Mouse (Mus musculus) MEL (cell line): Measurements from ENCODE around the gene Magi2. TPM values are rescaled to one million over a fixed set of nuclear protein-coding genes. Genes with fewer than 3 reads are reported as not detected.

Experiments
- DNase-seq: peaks from one replicate; pipeline ENCODE4 v3.0.0; 2011; ENCODE audit warnings: low read depth, low spot score
- H3K27ac ChIP-seq: 2 replicates; pipeline ENCODE4 v1.5.1; 2012; ENCODE audit warnings: low read depth, mild to moderate bottlenecking, control low read depth, low read length, moderate library complexity; ENCODE audit not compliant: control insufficient read depth
- H3K27me3 ChIP-seq, 2 experiments: fragments of 150-350 bp in 1 of 2; sonication (generic) in 1 of 2; 2 replicates each; pipeline ENCODE4 v1.6.1; 2012; ENCODE audit warnings: low read length in 2 of 2, mild to moderate bottlenecking in 2 of 2, improper control_type of control experiment in 1 of 2, moderate library complexity in 1 of 2; ENCODE audit not compliant: insufficient read depth in 2 of 2, control insufficient read depth in 1 of 2
- H3K36me3 ChIP-seq, 2 experiments: 2 replicates each; pipeline ENCODE4 v1.6.1; 2012 to 2014; ENCODE audit warnings: low read length in 2 of 2, improper control_type of control experiment in 1 of 2, inconsistent platforms in 1 of 2, mild to moderate bottlenecking in 1 of 2; ENCODE audit not compliant: insufficient read depth in 2 of 2, control insufficient read depth in 1 of 2
- H3K4me1 ChIP-seq, 2 experiments: fragments of 150-350 bp in 1 of 2; sonication (generic) in 1 of 2; 2 replicates each; pipeline ENCODE4 v1.6.1; 2012; ENCODE audit warnings: low read length in 2 of 2, improper control_type of control experiment in 1 of 2, mild to moderate bottlenecking in 1 of 2; ENCODE audit not compliant: insufficient read depth in 2 of 2, control insufficient read depth in 1 of 2
- H3K4me3 ChIP-seq, 2 experiments: fragments of 150-350 bp in 1 of 2; sonication (generic) in 1 of 2; 2 replicates each; pipeline ENCODE4 v1.5.1; 2012; ENCODE audit warnings: low read depth in 2 of 2, low read length in 2 of 2, mild to moderate bottlenecking in 2 of 2, moderate library complexity in 2 of 2, control low read depth in 1 of 2, improper control_type of control experiment in 1 of 2; ENCODE audit not compliant: control insufficient read depth in 1 of 2, insufficient read depth in 1 of 2
- H3K79me2 ChIP-seq: 2 replicates; pipeline ENCODE4 v1.6.1; 2012; ENCODE audit warnings: mild to moderate bottlenecking, low read length, moderate library complexity; ENCODE audit not compliant: control insufficient read depth, poor library complexity, insufficient read depth
- H3K9ac ChIP-seq: 2 replicates; pipeline ENCODE4 v1.6.1; 2012; ENCODE audit warnings: low read depth, mild to moderate bottlenecking, control low read depth, low read length, moderate library complexity; ENCODE audit not compliant: control insufficient read depth, poor library complexity, severe bottlenecking
- H3K9me3 ChIP-seq: fragments of 150-350 bp; sonication (generic); replicated peaks from 2 replicates; pipeline ENCODE4 v1.6.1; 2012; ENCODE audit warnings: mild to moderate bottlenecking, low read length, improper control_type of control experiment, moderate library complexity; ENCODE audit not compliant: insufficient read depth
- CTCF ChIP-seq, 3 experiments: IDR thresholded peaks in 2 of 3; conservative IDR thresholded peaks in 1 of 3; 2 replicates each; pipeline ENCODE4 v1.5.1; 2011 to 2012; ENCODE audit warnings: low read length in 3 of 3, low read depth in 2 of 3, mild to moderate bottlenecking in 2 of 3, improper control_type of control experiment in 1 of 3, inconsistent platforms in 1 of 3, mixed read lengths in 1 of 3, moderate library complexity in 1 of 3; ENCODE audit not compliant: control insufficient read depth in 1 of 3, insufficient read depth in 1 of 3, poor library complexity in 1 of 3, severe bottlenecking in 1 of 3
- E2F4 ChIP-seq: IDR thresholded peaks from 2 replicates; pipeline ENCODE4 v1.6.1; 2011; ENCODE audit warnings: low read depth, low read length, improper control_type of control experiment, borderline replicate concordance
- GATA1 ChIP-seq: IDR thresholded peaks from 2 replicates; pipeline ENCODE4 v1.6.1; 2011; ENCODE audit warnings: low read depth, low read length, improper control_type of control experiment
- MAFK ChIP-seq: IDR thresholded peaks from 2 replicates; pipeline ENCODE4 v1.6.1; 2011; ENCODE audit warnings: low read depth, mild to moderate bottlenecking, low read length, improper control_type of control experiment, borderline replicate concordance
- MXI1 ChIP-seq: IDR thresholded peaks from 2 replicates; pipeline ENCODE4 v1.6.1; 2011; ENCODE audit warnings: mild to moderate bottlenecking, low read depth, low read length, improper control_type of control experiment
- NRF1 ChIP-seq: IDR thresholded peaks from 2 replicates; pipeline ENCODE4 v1.6.1; 2014; ENCODE audit warnings: low read depth, mild to moderate bottlenecking, inconsistent platforms, low read length, improper control_type of control experiment, moderate library complexity; ENCODE audit not compliant: poor library complexity, insufficient read depth, severe bottlenecking
- POLR2A ChIP-seq, 2 experiments: IDR thresholded peaks; 2 replicates each; pipeline ENCODE4 v1.6.1; 2011 to 2012; ENCODE audit warnings: low read length in 2 of 2, mild to moderate bottlenecking in 2 of 2, control low read depth in 1 of 2, improper control_type of control experiment in 1 of 2, low read depth in 1 of 2, moderate library complexity in 1 of 2; ENCODE audit not compliant: control insufficient read depth in 1 of 2, insufficient read depth in 1 of 2, poor library complexity in 1 of 2
- RAD21 ChIP-seq: IDR thresholded peaks from 2 replicates; pipeline ENCODE4 v1.6.1; 2011; ENCODE audit warnings: mild to moderate bottlenecking, low read depth, low read length, improper control_type of control experiment
- SMC3 ChIP-seq: IDR thresholded peaks from 2 replicates; pipeline ENCODE4 v1.6.1; 2011; ENCODE audit warnings: low read depth, low read length, improper control_type of control experiment
- UBTF ChIP-seq: IDR thresholded peaks from 2 replicates; pipeline ENCODE4 v1.6.1; 2012; ENCODE audit warnings: low read depth, mild to moderate bottlenecking, inconsistent platforms, low read length, improper control_type of control experiment, moderate library complexity, borderline replicate concordance; ENCODE audit not compliant: insufficient read depth
- USF1 ChIP-seq: IDR thresholded peaks from 2 replicates; pipeline ENCODE4 v1.6.1; 2014; ENCODE audit warnings: low read depth, mild to moderate bottlenecking, inconsistent platforms, low read length, improper control_type of control experiment, moderate library complexity
- USF2 ChIP-seq, 2 experiments: IDR thresholded peaks; 2 replicates each; pipeline ENCODE4 v1.6.1; 2011 to 2012; ENCODE audit warnings: improper control_type of control experiment in 2 of 2, low read length in 2 of 2, borderline replicate concordance in 1 of 2, inconsistent platforms in 1 of 2, low read depth in 1 of 2, mild to moderate bottlenecking in 1 of 2; ENCODE audit not compliant: insufficient read depth in 1 of 2
- ZC3H11A ChIP-seq: IDR thresholded peaks from 2 replicates; pipeline ENCODE4 v1.6.1; 2012; ENCODE audit warnings: low read depth, mild to moderate bottlenecking, inconsistent platforms, low read length, improper control_type of control experiment
- ZMIZ1 ChIP-seq: IDR thresholded peaks from 2 replicates; pipeline ENCODE4 v1.6.1; 2012; ENCODE audit warnings: low read depth, mild to moderate bottlenecking, inconsistent platforms, low read length, improper control_type of control experiment, moderate library complexity
- ZNF384 ChIP-seq: IDR thresholded peaks from 2 replicates; pipeline ENCODE4 v1.6.1; 2012; ENCODE audit warnings: low read depth, mild to moderate bottlenecking, inconsistent platforms, low read length, improper control_type of control experiment
- polyA plus RNA-seq, 2 experiments: library from polyadenylated mRNA; stranded (reverse) in 1 of 2; unstranded in 1 of 2; fragments of >175 nt in 1 of 2; fragments of >200 nt in 1 of 2; gene quantifications; 2 replicates each; pipeline versions ENCODE4 v1.2.1 to v1.2.4; 2012; ENCODE audit warnings: low replicate concordance in 2 of 2, low read depth in 1 of 2; ENCODE audit not compliant: insufficient read length in 2 of 2, insufficient read depth in 1 of 2, missing spikeins in 1 of 2
- total RNA-seq: library from RNA; depleted of rRNA; stranded (reverse); fragments of 300-350 nt; gene quantifications from 2 replicates; pipeline ENCODE4 v1.2.3, GENCODE M21; 2012

Magi2 gene
- total and polyA plus RNA-seq, 3 experiments = 0.46 to 0.47 TPM; not detected in 1

DNA sequence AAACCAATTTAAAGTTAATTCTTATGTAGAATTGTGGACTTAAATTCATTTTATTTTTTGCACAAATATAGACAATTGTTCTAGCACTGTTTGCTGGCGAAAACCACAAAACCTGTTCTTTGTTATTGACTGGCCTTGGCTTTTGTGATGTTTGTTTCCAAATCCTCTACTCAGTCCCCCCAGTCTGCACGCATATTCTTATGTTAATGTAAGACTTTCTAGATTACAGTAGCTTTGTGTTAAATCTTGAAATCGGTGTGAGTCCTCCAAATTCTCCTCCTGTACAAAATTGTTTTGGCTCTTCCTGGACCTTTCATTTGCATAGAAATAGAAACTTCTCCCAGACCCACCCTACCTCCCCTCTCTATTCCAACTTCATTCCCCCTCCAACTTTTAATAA lies 1242.9 kb downstream of the Magi2 start:
- Histone ChIP-seq H3K36me3 (no peaks in the 10 kb centered on the region), H3K27me3 (no peaks in the 10 kb centered on the region), H3K9ac (no peak overlapping the region), H3K79me2 (no peaks in the 10 kb centered on the region), H3K4me1 (no peaks in the 10 kb centered on the region), H3K27ac (no peak overlapping the region)
- no peak for TF ChIP-seq MXI1
- no peak for TF ChIP-seq CTCF (IDR thresholded peaks at IDR 0.05 in 2 of 3, conservative IDR thresholded peaks at IDR 0.05 in 1 of 3; ENCODE audit: control insufficient read depth in 1 of 3, insufficient read depth in 1 of 3, low read depth in 2 of 3, low read length in 3 of 3, poor library complexity in 1 of 3, severe bottlenecking in 1 of 3)
- TF ChIP-seq ZMIZ1 = no peak
- TF ChIP-seq GATA1 = no peak
- no peak for TF ChIP-seq USF2 (IDR thresholded peaks at IDR 0.05; ENCODE audit: borderline replicate concordance in 1 of 2, insufficient read depth in 1 of 2, low read depth in 1 of 2, low read length in 2 of 2)
- TF ChIP-seq UBTF = no peak
- TF ChIP-seq MAFK = no peak
- TF ChIP-seq ZNF384 = no peak
- no peak for TF ChIP-seq E2F4
- TF ChIP-seq POLR2A (IDR thresholded peaks at IDR 0.05; ENCODE audit: control insufficient read depth in 1 of 2, insufficient read depth in 1 of 2, low read depth in 1 of 2, low read length in 2 of 2, poor library complexity in 1 of 2) = no peak
- TF ChIP-seq, all 39 proteins: peak for 0
- no peak for DNase-seq
- H3K9me3 ChIP-seq = no peaks in the 10 kb centered on the region
- no peak overlapping the region for H3K4me3 ChIP-seq

GRCm38 (mm10) chr5:20470466-20470865 lies 1243.6 kb downstream of the Magi2 start:
- Histone ChIP-seq H3K9me3 (no peaks in the 10 kb centered on the region), H3K36me3 (no peaks in the 10 kb centered on the region), H3K9ac (no peak overlapping the region), H3K27me3 (no peaks in the 10 kb centered on the region), H3K27ac (no peak overlapping the region), H3K4me1 (no peaks in the 10 kb centered on the region), H3K4me3 (no peak overlapping the region), H3K79me2 (no peaks in the 10 kb centered on the region)
- no peak for TF ChIP-seq USF1
- TF ChIP-seq RAD21 = peak; percentile 40
- peak; percentile 62 to 69 (median 67) for TF ChIP-seq CTCF (IDR thresholded peaks at IDR 0.05 in 2 of 3, conservative IDR thresholded peaks at IDR 0.05 in 1 of 3; ENCODE audit: control insufficient read depth in 1 of 3, insufficient read depth in 1 of 3, low read depth in 2 of 3, low read length in 3 of 3, poor library complexity in 1 of 3, severe bottlenecking in 1 of 3)
- no peak for TF ChIP-seq E2F4
- no peak for TF ChIP-seq NRF1
- peak; percentile 75 for TF ChIP-seq SMC3
- peak; percentile 34 for TF ChIP-seq ZC3H11A
- peak; percentile 38 for DNase-seq
